Mouse (Mus musculus): ENCODE measurements at regions not wholly inside any gene's neighbourhood (a gene's known extent, or its start where the extent isn't known, plus 50 kb on each side); places are given as distances from the start of the nearest gene placed in this dataset.

- no peak overlapping the region for H3K27ac ChIP-seq
- H3K36me3 ChIP-seq (replicated peaks): no peaks in the 10 kb centered on the region
- WGBS: 91% methylated on average over 4 of the region's 4 CpGs
- DNase-seq (ENCODE audit: extremely low spot score, low spot score): no peak
- peaks cover 6% of the 10 kb centered on the region for H3K4me1 ChIP-seq
- H3K27me3 ChIP-seq (ENCODE audit: poor library complexity, severe bottlenecking): no peaks in the 10 kb centered on the region
- H3K9me3 ChIP-seq: no peaks in the 10 kb centered on the region
- H3K4me3 ChIP-seq: no peak overlapping the region
These were observed 102.2 kb upstream of the Itga4 start for GRCm38 (mm10) chr2:79153070-79153469.

DNA sequence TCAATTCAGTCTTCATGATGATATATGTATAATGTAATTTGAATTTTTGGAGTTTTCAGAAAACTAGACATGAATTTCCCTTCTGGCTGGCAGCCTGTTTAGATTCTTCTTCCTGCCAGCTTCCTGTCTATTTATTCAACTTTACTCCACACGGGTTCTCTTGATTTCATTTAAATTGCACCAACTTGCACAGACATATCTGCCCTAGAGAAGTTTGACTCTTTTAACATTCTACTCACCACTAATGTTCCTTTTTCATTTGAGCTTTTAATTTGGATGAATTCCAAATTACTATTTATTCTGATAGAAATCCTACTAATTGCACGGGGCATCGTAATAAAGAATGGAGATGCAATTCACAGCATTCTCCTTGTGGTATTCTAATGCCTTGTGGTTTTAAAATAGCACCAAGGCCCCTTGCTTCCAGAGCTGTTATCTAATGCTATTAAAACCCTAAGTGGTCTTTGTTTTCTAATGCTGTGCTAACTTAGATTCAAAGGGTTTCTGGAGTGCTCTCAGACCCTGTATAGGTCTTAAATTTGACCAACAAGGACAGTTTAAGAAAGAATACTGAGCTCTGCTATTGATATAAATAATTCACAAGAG lies 96.7 kb upstream of the Itga4 start:
- Histone ChIP-seq H3K27me3 (ENCODE audit: poor library complexity, severe bottlenecking) (no peaks in the 10 kb centered on the region), H3K27ac (no peak overlapping the region), H3K9me3 (no peaks in the 10 kb centered on the region), H3K36me3 (replicated peaks) (no peaks in the 10 kb centered on the region), H3K4me1 (no peaks in the 10 kb centered on the region), H3K4me3 (no peak overlapping the region)
- DNase-seq (ENCODE audit: extremely low spot score, low spot score): no peak
- WGBS: 81% methylated on average over 3 of the region's 3 CpGs

DNA sequence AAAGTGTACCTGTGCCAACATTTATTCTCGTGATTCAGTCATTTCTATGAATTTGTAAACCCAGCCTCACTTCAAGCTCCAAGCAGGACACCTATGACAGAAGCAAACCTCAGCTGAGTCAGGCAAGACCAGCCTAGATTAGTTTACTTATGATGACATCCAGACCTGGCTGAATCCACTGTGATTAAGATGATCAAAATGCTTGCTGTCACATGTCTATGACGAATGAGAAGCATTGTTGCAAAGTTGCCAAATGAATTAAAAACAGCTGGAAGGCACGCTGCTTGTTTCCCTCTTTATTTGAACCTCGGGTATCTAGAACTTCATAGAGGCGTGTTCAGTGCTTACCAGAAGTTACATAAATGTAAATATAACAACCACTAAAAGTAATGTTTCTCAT lies 95.9 kb upstream of the Itga4 start:
- WGBS: 81% methylated on average over 5 of the region's 5 CpGs
- no peaks in the 10 kb centered on the region for H3K9me3 ChIP-seq
- no peaks in the 10 kb centered on the region for H3K36me3 ChIP-seq (replicated peaks)
- H3K27ac ChIP-seq: no peak overlapping the region
- DNase-seq (ENCODE audit: extremely low spot score, low spot score): no peak
- H3K4me3 ChIP-seq: no peak overlapping the region
- no peaks in the 10 kb centered on the region for H3K4me1 ChIP-seq
- H3K27me3 ChIP-seq (ENCODE audit: poor library complexity, severe bottlenecking): no peaks in the 10 kb centered on the region

DNA sequence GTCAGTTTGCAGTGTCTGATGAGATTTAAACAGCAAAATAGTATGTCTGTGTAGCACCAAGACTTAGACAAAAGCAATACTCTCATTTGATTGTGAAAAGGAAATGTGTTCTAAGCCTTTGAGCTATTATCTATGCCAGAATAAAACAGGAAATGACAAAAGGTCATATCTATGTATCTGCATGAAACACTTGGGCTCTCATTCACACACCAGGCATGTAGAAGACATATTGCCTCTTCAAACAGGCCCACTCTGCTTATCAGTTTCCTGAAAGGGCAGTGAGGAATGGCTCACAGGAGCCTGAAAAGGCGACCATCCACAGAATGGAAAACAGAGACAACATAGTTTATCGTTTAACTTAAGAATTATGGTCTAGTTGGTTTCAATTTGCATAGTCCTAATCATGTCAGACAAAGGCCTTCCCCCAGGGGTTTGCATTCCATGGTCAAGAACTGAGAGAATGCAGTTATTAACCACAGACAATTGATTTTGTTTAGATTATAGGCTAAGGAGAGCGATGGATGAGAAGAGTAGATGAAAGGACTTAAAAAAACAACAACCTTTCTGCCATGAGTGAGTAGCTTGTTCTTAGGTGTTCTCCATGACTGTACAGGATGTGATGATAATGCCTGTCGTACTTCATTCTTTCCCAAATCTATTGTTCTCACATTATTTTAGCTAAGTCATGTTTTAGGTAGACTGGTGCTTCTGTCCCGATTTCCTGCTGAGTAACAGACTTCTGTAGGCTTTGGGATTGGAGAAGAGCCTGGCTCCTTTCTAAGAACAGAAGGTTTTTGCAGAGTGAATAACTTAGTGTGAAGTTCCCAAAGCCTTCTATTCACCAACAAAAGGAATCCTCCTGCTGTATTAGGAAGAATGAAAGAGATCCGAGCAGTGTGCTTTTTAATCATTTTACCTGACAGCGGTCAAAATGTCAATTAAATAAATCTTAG lies 82.0 kb upstream of the Itga4 start:
- Histone ChIP-seq H3K36me3 (replicated peaks) (no peaks in the 10 kb centered on the region), H3K27me3 (ENCODE audit: poor library complexity, severe bottlenecking) (no peaks in the 10 kb centered on the region), H3K4me1 (peaks cover 8% of the 10 kb centered on the region), H3K9me3 (no peaks in the 10 kb centered on the region), H3K4me3 (no peak overlapping the region), H3K27ac (no peak overlapping the region)
- WGBS: 62% methylated on average over 7 of the region's 7 CpGs
- no peak for DNase-seq (ENCODE audit: extremely low spot score, low spot score)

DNA sequence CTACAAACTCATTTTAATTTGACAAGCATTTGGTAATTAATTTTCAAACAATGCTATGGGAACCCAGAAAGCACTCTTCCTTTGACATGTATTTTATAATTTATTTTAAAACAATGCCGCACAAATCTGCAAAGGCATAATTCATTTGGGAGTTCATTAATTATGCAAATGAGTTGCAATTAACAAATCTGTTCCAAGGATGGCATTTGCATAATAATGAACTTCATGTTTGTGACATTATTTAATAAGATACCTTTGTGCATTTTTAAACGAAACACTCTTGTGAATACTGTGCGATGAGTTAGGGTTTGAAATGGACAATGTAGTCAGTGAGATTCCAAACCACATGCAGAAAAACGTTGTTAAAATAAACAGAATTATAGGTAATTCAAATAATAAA lies 80.9 kb upstream of the Itga4 start:
- DNase-seq (ENCODE audit: extremely low spot score, low spot score): no peak
- Histone ChIP-seq H3K4me3 (no peak overlapping the region), H3K27me3 (ENCODE audit: poor library complexity, severe bottlenecking) (no peaks in the 10 kb centered on the region), H3K9me3 (no peaks in the 10 kb centered on the region), H3K27ac (no peak overlapping the region), H3K4me1 (peaks cover 8% of the 10 kb centered on the region), H3K36me3 (replicated peaks) (no peaks in the 10 kb centered on the region)
- 92% methylated on average over 4 of the region's 4 CpGs for whole genome bisulfite sequencing

GRCm38 (mm10) chr2:79180782-79181181 lies 74.4 kb upstream of the Itga4 start:
- WGBS: 76% methylated on average over 7 of the region's 7 CpGs
- DNase-seq (ENCODE audit: extremely low spot score, low spot score): no peak
- Histone ChIP-seq H3K27me3 (ENCODE audit: poor library complexity, severe bottlenecking) (no peaks in the 10 kb centered on the region), H3K4me3 (no peak overlapping the region), H3K36me3 (replicated peaks) (no peaks in the 10 kb centered on the region), H3K27ac (no peak overlapping the region), H3K4me1 (peaks cover 19% of the 10 kb centered on the region), H3K9me3 (no peaks in the 10 kb centered on the region)

- H3K27ac ChIP-seq: no peak overlapping the region
- H3K9me3 ChIP-seq: no peaks in the 10 kb centered on the region
- WGBS: 86% methylated on average over 7 of the region's 7 CpGs
- peaks cover 29% of the 10 kb centered on the region for H3K4me1 ChIP-seq
- no peak for DNase-seq (ENCODE audit: extremely low spot score, low spot score)
- H3K27me3 ChIP-seq (ENCODE audit: poor library complexity, severe bottlenecking): no peaks in the 10 kb centered on the region
- H3K36me3 ChIP-seq (replicated peaks): no peaks in the 10 kb centered on the region
- no peak overlapping the region for H3K4me3 ChIP-seq
These were observed 72.1 kb upstream of the Itga4 start for GRCm38 (mm10) chr2:79183034-79183630.

- Histone ChIP-seq H3K9me3 (no peaks in the 10 kb centered on the region), H3K4me3 (no peak overlapping the region), H3K27me3 (ENCODE audit: poor library complexity, severe bottlenecking) (no peaks in the 10 kb centered on the region), H3K27ac (no peak overlapping the region), H3K36me3 (replicated peaks) (no peaks in the 10 kb centered on the region), H3K4me1 (peaks cover 29% of the 10 kb centered on the region)
- no peak for DNase-seq (ENCODE audit: extremely low spot score, low spot score)
- WGBS: 88% methylated on average over 11 of the region's 11 CpGs
These were observed 69.8 kb upstream of the Itga4 start for GRCm38 (mm10) chr2:79185234-79186101.

- Histone ChIP-seq H3K4me1 (peaks cover 19% of the 10 kb centered on the region), H3K27ac (no peak overlapping the region), H3K4me3 (no peak overlapping the region), H3K9me3 (no peaks in the 10 kb centered on the region), H3K36me3 (replicated peaks) (no peaks in the 10 kb centered on the region), H3K27me3 (ENCODE audit: poor library complexity, severe bottlenecking) (no peaks in the 10 kb centered on the region)
- 86% methylated on average over 7 of the region's 7 CpGs for WGBS
- no peak for DNase-seq (ENCODE audit: extremely low spot score, low spot score)
These were observed 68.3 kb upstream of the Itga4 start for GRCm38 (mm10) chr2:79186878-79187277.

DNA sequence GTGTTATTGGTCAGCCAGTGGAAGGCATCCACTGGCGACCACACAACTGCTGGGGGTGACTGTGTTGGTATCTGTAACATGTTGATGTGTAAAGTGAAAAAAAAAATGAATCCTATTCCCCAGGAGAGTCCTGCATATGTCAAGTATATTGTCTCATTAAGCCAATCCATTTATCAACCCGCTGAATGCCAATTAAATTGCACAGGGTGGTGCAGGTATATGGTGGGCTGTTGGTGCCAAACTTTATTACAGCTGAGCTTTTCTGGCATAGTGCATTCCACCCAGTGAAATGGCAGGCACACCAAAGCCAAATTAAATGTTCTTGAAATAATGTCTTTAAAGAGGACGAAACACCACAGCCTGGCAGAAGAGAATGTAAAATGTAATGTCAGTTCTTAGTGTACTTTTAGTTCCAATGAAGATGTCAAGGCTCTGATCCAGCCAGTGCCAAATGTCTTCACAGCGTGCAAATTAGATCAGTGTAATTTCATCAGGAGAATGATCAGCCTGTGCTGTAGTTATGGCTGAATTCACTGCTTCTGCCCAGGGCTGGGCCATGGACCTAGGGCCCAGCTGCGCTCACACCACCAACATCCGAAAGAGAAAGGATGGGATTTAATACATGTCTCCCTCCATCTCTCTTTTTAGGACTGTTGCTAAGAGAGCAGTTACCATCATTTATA lies 66.6 kb upstream of the Itga4 start:
- Histone ChIP-seq H3K4me3 (no peak overlapping the region), H3K4me1 (peaks cover 19% of the 10 kb centered on the region), H3K36me3 (replicated peaks) (no peaks in the 10 kb centered on the region), H3K9me3 (no peaks in the 10 kb centered on the region), H3K27ac (no peak overlapping the region), H3K27me3 (ENCODE audit: poor library complexity, severe bottlenecking) (no peaks in the 10 kb centered on the region)
- 95% methylated on average over 6 of the region's 6 CpGs for WGBS
- DNase-seq (ENCODE audit: extremely low spot score, low spot score): no peak

DNA sequence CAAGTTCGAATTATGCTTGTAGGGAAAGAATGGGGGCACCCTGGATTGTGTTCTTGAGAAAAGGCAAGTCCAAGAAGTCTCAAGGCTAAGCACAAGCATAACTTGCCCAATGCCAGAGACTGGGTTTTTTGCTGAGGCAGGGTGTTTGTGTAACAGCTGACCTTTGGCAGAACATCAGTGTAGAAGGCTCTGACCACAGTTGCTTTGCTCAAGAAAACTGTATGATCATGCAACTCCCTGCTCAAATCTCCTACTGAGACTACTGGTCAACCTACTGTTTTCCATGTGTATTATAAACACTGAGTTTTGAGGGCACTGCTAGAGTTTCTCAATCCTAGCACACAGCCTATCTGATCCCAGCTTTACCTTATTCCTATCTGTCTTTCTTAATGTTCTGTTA lies 61.4 kb upstream of the Itga4 start:
- DNase-seq (ENCODE audit: extremely low spot score, low spot score): no peak
- WGBS: 74% methylated on average over 1 of the region's 1 CpGs
- no peaks in the 10 kb centered on the region for H3K27me3 ChIP-seq (ENCODE audit: poor library complexity, severe bottlenecking)
- H3K4me3 ChIP-seq: no peak overlapping the region
- no peak overlapping the region for H3K27ac ChIP-seq
- H3K9me3 ChIP-seq: no peaks in the 10 kb centered on the region
- no peaks in the 10 kb centered on the region for H3K4me1 ChIP-seq
- H3K36me3 ChIP-seq (replicated peaks): no peaks in the 10 kb centered on the region

DNA sequence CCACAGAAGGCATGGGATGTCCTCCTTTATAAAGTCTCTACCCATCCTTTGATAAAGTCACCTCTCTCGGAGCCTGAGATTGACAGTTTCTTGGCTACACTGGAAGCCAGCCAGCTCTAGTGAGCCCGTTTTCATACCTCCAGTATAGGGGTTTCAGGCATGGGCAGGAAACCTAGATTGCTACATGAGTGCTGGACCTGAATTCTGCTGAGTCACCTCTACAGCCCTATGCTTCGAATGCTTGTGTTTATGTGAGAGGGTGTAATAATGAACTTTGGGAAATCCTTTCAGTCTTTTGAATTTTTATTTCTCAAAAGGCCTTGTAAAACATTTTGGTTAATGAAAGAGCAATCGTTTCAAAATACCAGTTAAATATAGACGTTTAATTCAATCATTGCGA lies 53.5 kb upstream of the Itga4 start:
- 88% methylated on average over 6 of the region's 6 CpGs for WGBS
- no peaks in the 10 kb centered on the region for H3K27me3 ChIP-seq (ENCODE audit: poor library complexity, severe bottlenecking)
- no peak overlapping the region for H3K4me3 ChIP-seq
- H3K27ac ChIP-seq: no peak overlapping the region
- DNase-seq (ENCODE audit: extremely low spot score, low spot score): no peak
- H3K36me3 ChIP-seq (replicated peaks): no peaks in the 10 kb centered on the region
- H3K9me3 ChIP-seq: no peaks in the 10 kb centered on the region
- 0 out of 2 replicates have a peak, but pooled peaks cover 4% of the 10 kb centered on the region for H3K4me1 ChIP-seq

All from forebrain, embryonic 10.5 days (tissue).